Mouse (Mus musculus): ENCODE results near the gene Muc13. TPM values are rescaled to one million over a fixed set of nuclear protein-coding genes. Genes with fewer than 3 reads are reported as not detected.

The Muc13 gene
- polyA plus RNA-seq, 1 experiment from 2014 or later, result 0.17 TPM

DNA sequence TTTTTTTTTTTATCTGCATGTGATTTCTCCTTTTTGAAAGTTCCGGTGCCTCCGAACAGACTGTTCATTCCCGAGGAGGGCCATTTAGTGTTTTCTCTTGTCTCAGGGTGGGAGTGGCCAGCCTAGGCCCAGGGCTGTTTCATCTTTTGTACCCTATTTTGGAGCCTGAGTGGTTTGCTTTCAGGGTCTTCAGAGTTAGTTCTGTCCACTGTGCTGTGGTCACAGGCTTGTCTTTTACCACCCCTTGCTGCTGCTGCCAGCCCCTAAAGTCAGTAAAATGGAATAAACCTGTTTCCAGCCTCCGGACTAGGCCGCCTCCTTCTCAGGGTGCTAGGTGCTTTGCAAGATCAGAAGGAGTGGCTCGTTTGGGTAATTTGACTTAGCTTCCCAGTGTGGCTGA is 38.2 kb downstream of the Muc13 start:
- Histone ChIP-seq H3K27me3 (no peaks in the 10 kb centered on the region), H3K9me3 (no peaks in the 10 kb centered on the region), H3K4me1 (peaks cover 41% of the 10 kb centered on the region), H3K9ac (peak overlapping the region; percentile 33; the same call in 1 of the 2 replicates), H3K4me3 (peak overlapping the region; percentile 30), H3K4me2 (replicated peaks) (peak overlapping the region; percentile 71), H3K27ac (peak overlapping the region; percentile 92), H3K36me3 (no peaks in the 10 kb centered on the region)
- 47% methylated on average over 6 of the region's 6 CpGs for WGBS
- no peak for ATAC-seq (ENCODE audit: insufficient number of reproducible peaks, insufficient read depth, low FRiP score, low TSS enrichment)

DNA sequence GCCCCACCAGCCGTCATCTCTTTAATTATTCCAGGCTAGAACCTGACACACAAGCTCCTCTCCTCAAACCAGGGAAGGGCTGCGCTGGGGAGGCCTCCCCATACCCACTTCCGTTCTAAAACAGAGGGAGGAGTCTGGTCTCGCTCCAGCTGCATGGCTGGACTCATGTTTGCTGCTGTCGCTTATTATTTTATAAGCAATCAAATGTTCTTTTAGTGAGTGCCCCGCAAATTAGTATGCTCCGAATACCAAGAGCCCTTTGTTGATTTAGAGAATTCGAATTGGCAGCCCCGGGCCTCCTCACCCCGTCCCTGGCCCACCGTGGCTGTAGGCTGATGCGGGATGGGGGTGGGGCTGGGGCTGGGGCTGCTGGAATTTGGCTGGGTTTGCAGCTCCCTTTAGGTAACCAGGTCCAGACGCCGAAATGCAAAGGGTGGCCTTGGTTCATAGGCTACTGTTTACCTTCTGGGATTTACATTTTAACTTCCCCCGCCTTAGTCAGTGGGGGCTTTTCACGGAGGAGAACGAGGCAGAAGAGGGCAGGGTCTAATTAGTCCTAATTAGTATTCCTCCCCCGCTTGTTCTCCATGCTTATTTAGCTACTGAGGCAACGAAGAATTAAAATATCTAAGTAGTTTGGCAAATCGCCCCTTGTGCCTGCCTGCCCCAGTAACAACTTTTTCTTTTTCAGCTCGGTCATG is 39.0 kb downstream of the Muc13 start:
- Histone ChIP-seq H3K4me1 (peaks cover 43% of the 10 kb centered on the region), H3K4me2 (replicated peaks) (peak overlapping the region; percentile 71), H3K9me3 (no peaks in the 10 kb centered on the region), H3K27ac (peak overlapping the region; percentile 92), H3K27me3 (no peaks in the 10 kb centered on the region), H3K36me3 (no peaks in the 10 kb centered on the region), H3K9ac (peak overlapping the region; percentile 33; the same call in 1 of the 2 replicates), H3K4me3 (peak overlapping the region; percentile 30)
- peak; percentile 50 for ATAC-seq (ENCODE audit: insufficient number of reproducible peaks, insufficient read depth, low FRiP score, low TSS enrichment)
- WGBS, result 2% methylated on average over 21 of the region's 21 CpGs

DNA sequence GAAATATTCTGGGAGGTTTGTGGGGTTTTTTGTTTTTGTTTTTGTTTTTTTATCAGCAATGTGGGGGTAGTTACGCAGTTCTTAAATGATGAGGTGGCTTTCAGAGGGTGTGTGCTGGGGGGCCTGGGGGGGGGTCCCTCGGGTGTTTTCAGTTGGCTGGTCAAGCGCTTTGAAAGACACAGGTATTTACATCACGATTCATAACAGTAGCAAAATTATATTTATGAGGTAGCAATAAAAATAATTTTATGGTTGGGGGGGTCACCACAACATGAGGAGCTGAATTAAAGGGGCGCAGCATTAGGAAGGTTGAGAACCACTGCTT is 39.6 kb downstream of the Muc13 start:
- peak overlapping the region; percentile 30 for H3K4me3 ChIP-seq
- no peaks in the 10 kb centered on the region for H3K9me3 ChIP-seq
- ATAC-seq (ENCODE audit: insufficient number of reproducible peaks, insufficient read depth, low FRiP score, low TSS enrichment), result no peak
- H3K36me3 ChIP-seq, result no peaks in the 10 kb centered on the region
- H3K4me2 ChIP-seq (replicated peaks), result peak overlapping the region; percentile 71
- no peaks in the 10 kb centered on the region for H3K27me3 ChIP-seq
- peak overlapping the region; percentile 52; the same call in 1 of the 2 replicates for H3K9ac ChIP-seq
- peak overlapping the region; percentile 92 for H3K27ac ChIP-seq
- peaks cover 46% of the 10 kb centered on the region for H3K4me1 ChIP-seq
- WGBS, result 4% methylated on average over 5 of the region's 5 CpGs

DNA sequence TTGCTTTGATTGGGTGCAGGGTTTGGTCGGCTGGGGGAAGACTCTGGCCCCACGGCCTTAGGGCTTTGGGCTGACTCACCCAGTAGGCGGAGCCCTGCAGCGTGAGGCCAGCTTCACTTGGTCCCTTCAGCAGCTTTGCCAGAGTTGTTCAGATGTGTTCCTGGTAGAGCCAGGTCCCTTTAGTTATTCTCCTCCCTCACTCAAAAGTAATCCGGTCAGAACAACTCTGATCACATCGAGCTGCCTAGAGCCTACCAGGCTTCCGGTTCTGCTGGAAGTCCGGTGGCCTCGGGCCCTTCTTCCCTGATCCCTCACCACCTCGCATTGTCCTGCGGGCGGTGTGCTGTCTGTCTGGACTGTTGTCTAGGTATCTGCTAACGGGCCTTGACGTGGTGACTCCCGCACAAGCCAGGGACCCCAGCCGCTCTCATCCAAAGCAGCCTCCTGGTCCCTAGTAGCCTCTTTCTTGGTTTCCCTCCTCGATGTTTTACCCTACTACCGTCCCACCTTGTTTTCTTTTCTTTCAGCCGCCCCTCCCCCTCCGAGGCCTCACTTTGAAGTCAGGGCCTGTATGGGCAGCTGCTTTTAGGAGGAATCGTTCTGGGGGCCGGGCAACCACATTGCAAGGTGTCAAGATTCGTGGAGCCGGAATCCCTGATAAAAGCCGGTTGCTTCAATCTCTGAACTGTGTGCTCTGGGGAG is 40.1 kb downstream of the Muc13 start:
- peaks cover 45% of the 10 kb centered on the region for H3K4me1 ChIP-seq
- peak overlapping the region; percentile 92 for H3K27ac ChIP-seq
- H3K27me3 ChIP-seq, result no peaks in the 10 kb centered on the region
- ATAC-seq (ENCODE audit: insufficient number of reproducible peaks, insufficient read depth, low FRiP score, low TSS enrichment), result no peak
- peak overlapping the region; percentile 71 for H3K4me2 ChIP-seq (replicated peaks)
- H3K9ac ChIP-seq, result peak overlapping the region; percentile 52; the same call in 1 of the 2 replicates
- H3K9me3 ChIP-seq, result no peaks in the 10 kb centered on the region
- 1% methylated on average over 25 of the region's 25 CpGs for WGBS
- no peaks in the 10 kb centered on the region for H3K36me3 ChIP-seq
- peak overlapping the region; percentile 30 for H3K4me3 ChIP-seq

DNA sequence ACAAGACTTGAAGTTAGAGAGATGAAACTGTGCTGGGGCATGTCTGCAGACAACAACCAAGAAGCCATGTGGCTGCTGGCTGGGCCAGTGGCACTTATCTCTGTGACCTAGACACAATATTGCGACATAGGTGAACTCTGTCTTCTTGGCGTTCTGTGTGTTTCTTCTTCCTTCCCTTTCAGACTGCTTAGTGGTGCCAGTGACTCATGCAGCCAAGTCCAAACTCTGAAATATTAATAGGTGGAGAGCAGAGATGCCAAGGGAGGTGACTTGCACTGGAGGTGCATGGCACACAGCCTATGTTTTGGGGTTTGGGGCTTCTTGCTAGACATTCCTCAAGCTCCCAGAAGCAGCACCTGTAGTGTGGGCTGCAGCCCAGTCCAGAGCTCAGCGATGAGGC is 42.8 kb downstream of the Muc13 start:
- Histone ChIP-seq H3K4me1 (peaks cover 51% of the 10 kb centered on the region), H3K36me3 (no peaks in the 10 kb centered on the region), H3K9me3 (no peaks in the 10 kb centered on the region), H3K4me3 (no peak overlapping the region), H3K27me3 (no peaks in the 10 kb centered on the region), H3K4me2 (replicated peaks) (no peak overlapping the region), H3K9ac (no peak overlapping the region), H3K27ac (no peak overlapping the region)
- WGBS, result 76% methylated on average over 3 of the region's 3 CpGs
- no peak for ATAC-seq (ENCODE audit: insufficient number of reproducible peaks, insufficient read depth, low FRiP score, low TSS enrichment)

DNA sequence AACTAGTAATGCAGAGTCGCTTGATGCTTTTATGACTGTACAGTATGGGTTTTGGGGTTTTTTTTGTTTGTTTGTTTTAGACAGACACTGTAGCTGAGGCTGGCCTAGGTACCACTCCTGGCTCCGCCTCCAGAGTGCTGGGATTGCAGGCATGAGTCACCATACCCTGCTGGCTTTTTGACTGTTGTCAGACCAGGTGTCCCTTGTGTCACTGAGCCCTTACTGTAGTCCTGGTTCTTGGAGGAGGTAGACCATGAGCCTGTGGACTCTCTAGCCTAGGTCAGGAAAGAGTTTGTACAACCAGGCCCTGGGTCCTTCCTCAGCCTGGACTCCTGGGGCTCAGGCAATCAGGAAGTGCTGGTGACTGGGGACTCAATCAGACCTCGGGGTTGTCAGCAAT is 43.4 kb downstream of the Muc13 start:
- Histone ChIP-seq H3K27ac (peak overlapping the region; percentile 67), H3K36me3 (no peaks in the 10 kb centered on the region), H3K4me2 (replicated peaks) (no peak overlapping the region; the same call in 1 of the 2 replicates), H3K4me3 (no peak overlapping the region), H3K9ac (no peak overlapping the region), H3K9me3 (no peaks in the 10 kb centered on the region), H3K27me3 (no peaks in the 10 kb centered on the region), H3K4me1 (peaks cover 49% of the 10 kb centered on the region)
- whole genome bisulfite sequencing, result 67% methylated on average over 3 of the region's 3 CpGs
- no peak for ATAC-seq (ENCODE audit: insufficient number of reproducible peaks, insufficient read depth, low FRiP score, low TSS enrichment)

DNA sequence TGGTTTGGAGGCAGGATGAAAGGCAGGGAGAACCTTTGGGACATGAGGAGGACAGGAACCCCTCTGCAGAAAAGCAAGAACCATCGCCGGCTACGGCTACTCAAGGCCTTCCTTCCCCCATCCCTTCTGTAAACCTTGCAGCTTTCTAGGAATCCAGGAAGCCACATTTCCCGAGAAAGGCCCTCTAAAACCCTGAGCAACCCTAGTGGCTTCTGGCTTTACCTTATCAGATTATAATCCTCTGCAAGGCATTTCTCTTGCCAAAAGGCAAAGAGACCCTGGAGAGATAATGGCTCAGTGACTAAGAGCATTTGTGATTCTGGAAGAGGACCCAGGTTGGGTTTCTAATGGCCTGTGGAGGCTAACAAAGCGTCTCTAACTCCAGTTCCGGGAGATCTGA is 46.8 kb downstream of the Muc13 start:
- Histone ChIP-seq H3K9me3 (no peaks in the 10 kb centered on the region), H3K4me1 (peaks cover 27% of the 10 kb centered on the region), H3K4me2 (replicated peaks) (no peak overlapping the region), H3K27me3 (no peaks in the 10 kb centered on the region), H3K4me3 (no peak overlapping the region), H3K36me3 (0 out of 2 replicates have a peak, but pooled peaks cover 2% of the 10 kb centered on the region), H3K9ac (no peak overlapping the region), H3K27ac (peak overlapping the region; percentile 5; the same call in 1 of the 2 replicates)
- WGBS, result 64% methylated on average over 6 of the region's 6 CpGs
- ATAC-seq (ENCODE audit: insufficient number of reproducible peaks, insufficient read depth, low FRiP score, low TSS enrichment), result no peak

DNA sequence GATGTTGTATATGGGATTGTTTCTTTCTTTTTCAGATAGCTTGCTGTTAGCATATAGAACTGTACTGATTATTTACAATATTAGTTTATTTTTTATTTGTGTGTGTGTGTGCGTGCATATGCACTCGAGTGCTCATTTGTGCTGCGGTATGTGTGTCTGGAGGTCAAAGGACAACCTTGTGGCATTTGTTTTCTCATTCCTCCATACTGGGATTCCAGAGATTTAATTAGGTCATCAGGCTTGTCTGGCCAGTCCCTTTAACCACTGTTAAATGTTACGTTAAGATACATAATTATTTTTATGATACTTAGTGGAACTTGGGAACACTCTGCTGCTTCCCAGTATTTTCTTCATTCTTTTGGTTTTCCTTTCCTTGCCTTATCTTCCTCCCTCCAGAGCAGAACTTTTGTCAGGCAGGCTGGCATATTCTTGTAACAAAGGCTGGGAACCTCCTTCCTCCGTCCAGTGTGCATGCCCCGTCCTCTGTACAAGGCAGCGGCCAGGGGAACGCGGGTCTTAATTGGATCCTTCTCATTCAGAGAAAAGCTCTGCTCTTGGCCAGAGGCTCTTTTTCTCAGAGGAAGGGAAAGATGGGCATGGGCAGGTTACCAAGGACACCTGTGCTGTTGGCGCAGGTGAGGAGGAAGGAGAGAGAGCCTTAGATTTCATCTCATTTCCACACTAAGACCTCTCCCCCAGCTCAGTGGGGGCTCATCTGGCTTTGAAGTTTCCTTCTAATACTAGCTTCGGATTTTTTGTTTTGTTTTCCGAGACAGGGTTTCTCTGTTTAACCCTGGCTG is 48.4 kb downstream of the Muc13 start:
- H3K27ac ChIP-seq, result no peak overlapping the region
- no peak overlapping the region for H3K4me2 ChIP-seq (replicated peaks)
- peaks cover 13% of the 10 kb centered on the region for H3K36me3 ChIP-seq
- ATAC-seq (ENCODE audit: insufficient number of reproducible peaks, insufficient read depth, low FRiP score, low TSS enrichment), result no peak
- no peak overlapping the region for H3K4me3 ChIP-seq
- 62% methylated on average over 12 of the region's 12 CpGs for WGBS
- no peaks in the 10 kb centered on the region for H3K27me3 ChIP-seq
- no peaks in the 10 kb centered on the region for H3K9me3 ChIP-seq
- H3K9ac ChIP-seq, result no peak overlapping the region
- peaks cover 19% of the 10 kb centered on the region for H3K4me1 ChIP-seq

DNA sequence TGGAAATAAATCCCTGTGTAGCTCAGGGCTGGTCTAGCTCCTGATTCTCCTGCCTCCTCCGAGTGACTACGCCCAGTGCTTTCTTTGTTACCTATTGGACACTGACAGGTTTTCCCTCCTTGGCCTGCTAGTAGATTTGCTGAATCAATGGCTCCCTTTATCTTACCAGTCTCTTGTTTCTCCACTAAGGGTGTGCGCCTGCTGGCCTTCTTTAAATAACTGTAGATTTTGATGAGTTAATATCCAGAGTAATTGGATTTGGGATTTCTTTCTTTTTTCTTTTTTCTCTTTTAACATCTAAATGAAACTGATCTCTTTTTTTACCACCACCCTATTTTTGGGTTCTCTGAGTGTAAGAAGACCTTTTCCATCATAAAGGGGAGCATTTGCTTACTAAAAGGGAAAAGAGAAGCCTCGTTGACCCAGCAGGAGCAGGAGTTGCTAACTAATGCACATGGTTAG is 50.3 kb downstream of the Muc13 start:
- 46% methylated on average over 4 of the region's 4 CpGs for WGBS

DNA sequence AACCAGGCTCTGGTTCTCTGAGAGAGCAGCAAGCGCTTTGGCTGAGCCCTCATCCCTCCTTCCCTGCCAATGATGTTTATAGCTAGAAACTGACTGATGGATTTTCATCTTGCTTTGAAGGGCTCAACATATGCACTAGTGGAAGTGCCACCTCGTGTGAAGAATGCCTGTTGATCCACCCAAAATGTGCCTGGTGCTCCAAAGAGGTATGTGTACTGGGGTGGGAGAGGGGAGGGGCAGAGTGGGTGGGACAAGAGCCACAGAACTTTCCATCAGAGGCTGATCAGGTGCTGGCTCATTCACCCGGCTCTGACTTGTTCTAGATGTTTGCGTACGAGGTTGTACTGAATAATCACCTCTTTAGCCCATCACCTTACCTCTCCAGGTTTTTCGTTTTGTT is 51.0 kb downstream of the Muc13 start:
- no peaks in the 10 kb centered on the region for H3K9me3 ChIP-seq

More for the DNA sequence above, 50.3 kb downstream of the Muc13 start:
- no peak overlapping the region for H3K4me2 ChIP-seq (replicated peaks)
- H3K36me3 ChIP-seq, result peaks cover 13% of the 10 kb centered on the region
- no peak overlapping the region for H3K4me3 ChIP-seq
- H3K9me3 ChIP-seq, result no peaks in the 10 kb centered on the region
- H3K27ac ChIP-seq, result no peak overlapping the region
- H3K27me3 ChIP-seq, result no peaks in the 10 kb centered on the region
- H3K4me1 ChIP-seq, result peaks cover 12% of the 10 kb centered on the region; the same call in 1 of the 2 replicates
- ATAC-seq (ENCODE audit: insufficient number of reproducible peaks, insufficient read depth, low FRiP score, low TSS enrichment), result no peak
- no peak overlapping the region for H3K9ac ChIP-seq

DNA sequence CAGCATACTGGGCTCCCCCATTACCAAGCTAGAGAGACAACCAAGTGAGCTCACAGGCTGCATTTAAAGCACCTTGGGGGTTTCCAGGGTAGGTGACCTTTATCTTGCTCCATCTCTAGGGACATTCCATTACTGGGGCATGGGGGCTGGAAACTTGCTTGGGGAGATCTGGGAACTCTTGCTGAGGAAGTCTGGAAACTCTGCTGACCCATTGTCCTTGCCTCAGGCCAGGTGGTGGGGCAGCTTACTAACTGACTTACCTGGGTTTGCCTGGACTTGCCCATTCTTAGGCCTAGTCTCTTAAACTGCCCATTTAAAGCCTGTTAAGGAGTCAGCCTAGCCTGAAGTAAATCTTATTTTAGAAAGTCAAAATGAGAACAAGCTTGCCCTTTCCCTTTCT is 59.4 kb downstream of the Muc13 start:
- Histone ChIP-seq H3K36me3 (0 out of 2 replicates have a peak, but pooled peaks cover 4% of the 10 kb centered on the region), H3K27ac (no peak overlapping the region), H3K4me2 (replicated peaks) (no peak overlapping the region), H3K9ac (no peak overlapping the region), H3K4me3 (no peak overlapping the region), H3K4me1 (peaks cover 5% of the 10 kb centered on the region; the same call in 1 of the 2 replicates), H3K27me3 (no peaks in the 10 kb centered on the region), H3K9me3 (no peaks in the 10 kb centered on the region)
- ATAC-seq (ENCODE audit: insufficient number of reproducible peaks, insufficient read depth, low FRiP score, low TSS enrichment), result no peak

More for the DNA sequence above, 51.0 kb downstream of the Muc13 start:
- Histone ChIP-seq H3K27ac (no peak overlapping the region), H3K9ac (no peak overlapping the region), H3K27me3 (no peaks in the 10 kb centered on the region), H3K4me2 (replicated peaks) (no peak overlapping the region), H3K4me3 (no peak overlapping the region), H3K36me3 (peaks cover 13% of the 10 kb centered on the region), H3K4me1 (peaks cover 12% of the 10 kb centered on the region; the same call in 1 of the 2 replicates)
- ATAC-seq (ENCODE audit: insufficient number of reproducible peaks, insufficient read depth, low FRiP score, low TSS enrichment), result no peak
- WGBS, result 78% methylated on average over 6 of the region's 6 CpGs
